Mouse (Mus musculus) CD8-positive naive resting alpha-beta T cell, adult 2 months (primary cell): Measurements from ENCODE around the gene Clstn2.

ENCODE experiments used
- DNase-seq, 2 experiments: peaks; one replicate each; pipeline ENCODE4 v3.0.0; 2022; ENCODE audit warnings: low read depth in 2 of 2, low spot score in 2 of 2

The Clstn2 gene

DNA sequence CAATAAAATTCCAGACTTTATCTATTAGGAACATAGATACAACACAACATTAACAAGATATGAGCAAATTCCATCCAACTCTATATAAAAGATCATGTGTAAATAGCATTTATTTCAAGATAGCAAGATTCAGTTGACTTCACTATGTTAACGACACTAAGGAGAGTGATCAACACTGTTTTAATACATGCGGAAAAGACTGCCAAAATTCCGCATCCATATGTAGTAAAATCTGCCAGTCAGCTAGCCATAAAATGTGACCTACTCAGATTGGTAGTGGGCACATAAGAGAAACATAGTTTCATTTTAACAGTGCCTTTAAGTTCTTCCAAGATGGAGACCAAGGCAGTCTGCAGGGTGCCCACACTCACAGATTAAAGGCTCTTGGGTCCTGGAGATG, 434.0 kb downstream of the Clstn2 start:
- no peak for DNase-seq

DNA sequence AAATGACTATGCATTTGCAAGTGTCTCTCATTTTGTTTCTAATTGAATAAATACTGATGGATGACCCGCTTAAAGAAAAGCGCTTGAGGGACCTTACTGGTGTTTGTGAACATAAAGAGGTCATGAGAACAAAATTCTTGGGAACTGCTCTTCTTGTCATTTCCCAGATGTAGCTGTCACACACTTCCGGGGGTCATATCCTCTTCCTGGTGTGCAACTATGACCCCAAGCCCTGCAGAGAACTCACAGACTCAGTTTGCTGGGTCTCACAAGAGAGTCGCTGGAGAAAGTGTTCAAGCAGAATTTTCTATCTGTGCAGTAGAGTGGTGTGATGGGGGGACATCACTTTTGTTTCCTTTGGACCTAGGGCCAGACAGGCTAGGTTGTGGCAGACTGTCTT, 442.3 kb downstream of the Clstn2 start:
- no peak for DNase-seq

DNA sequence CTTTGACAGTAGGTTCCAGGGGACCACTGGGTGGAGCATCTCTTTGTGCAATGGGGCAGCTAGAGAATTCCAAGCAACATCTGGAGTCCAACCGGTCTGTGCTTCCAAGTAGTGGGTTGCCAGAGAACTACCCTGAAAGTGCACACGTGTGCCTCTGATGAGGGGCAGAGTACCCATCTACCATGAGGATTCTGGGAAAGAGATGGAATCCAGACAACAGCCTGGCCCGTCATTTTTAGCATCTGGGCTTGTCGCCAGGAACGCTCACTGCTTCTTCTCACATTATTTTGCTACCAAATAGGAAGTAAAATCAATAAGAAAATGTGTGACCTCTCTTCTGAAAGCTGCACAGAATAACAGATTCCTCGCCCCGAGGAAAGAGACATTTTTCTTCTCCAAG, 462.1 kb downstream of the Clstn2 start:
- DNase-seq, result no peak

DNA sequence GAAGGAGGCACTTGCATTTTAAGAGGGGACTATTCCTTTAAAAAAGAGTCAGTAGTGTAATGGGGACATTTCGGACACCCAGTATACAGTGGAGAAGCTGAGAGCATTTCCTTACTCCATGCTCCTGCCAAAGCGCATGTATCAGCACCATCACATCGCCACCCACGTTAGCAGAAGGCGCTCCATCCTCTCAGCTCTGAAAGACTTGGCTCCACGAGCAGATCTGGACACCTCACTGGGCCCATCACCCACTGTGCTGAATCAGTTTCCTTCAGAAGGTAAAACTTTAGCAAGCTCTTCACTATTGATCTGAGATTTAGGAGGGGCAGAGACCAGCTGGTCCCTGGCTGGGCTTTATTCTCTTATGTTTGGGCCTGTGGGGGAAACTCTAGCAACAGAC, 469.9 kb downstream of the Clstn2 start:
- no peak for DNase-seq

DNA sequence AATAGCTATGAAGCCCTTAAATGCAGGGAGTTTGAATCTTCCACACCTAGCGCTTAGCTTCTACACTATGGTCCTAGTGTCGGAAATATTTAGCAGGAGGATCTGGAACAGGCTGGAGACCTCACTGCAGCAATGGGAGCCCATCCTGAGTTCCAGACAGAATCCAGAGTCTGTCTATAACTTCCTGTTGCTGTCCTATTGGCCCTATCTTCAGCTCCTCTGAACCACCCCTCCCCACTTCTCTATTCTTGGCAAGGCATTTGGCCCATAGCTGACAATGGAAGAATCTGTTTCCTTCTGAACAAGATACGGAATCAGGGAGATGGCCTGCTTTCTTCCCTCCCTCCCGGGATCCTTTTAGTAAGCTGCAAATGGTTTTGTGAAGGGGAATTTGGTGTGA, 488.6 kb downstream of the Clstn2 start:
- DNase-seq, result no peak

DNA sequence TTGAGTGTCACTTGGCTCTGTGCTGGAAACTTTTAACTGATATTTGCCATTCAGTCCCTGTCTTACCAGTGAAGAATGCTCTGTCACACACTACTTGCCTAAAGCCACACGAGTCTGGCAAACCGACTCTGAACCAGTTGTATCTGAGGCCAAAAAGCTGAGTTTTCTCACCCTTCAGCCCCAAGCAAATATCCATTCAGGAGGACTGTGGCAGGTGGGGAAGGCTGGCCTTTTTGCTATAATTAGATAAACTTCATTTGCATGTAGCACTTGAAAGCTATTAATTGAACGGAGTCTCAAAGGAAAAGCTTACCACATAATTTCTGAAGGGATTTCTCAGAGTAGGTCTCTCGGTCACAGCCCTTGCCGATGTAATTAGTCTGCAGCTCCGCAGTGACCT, 491.6 kb downstream of the Clstn2 start:
- no peak for DNase-seq

DNA sequence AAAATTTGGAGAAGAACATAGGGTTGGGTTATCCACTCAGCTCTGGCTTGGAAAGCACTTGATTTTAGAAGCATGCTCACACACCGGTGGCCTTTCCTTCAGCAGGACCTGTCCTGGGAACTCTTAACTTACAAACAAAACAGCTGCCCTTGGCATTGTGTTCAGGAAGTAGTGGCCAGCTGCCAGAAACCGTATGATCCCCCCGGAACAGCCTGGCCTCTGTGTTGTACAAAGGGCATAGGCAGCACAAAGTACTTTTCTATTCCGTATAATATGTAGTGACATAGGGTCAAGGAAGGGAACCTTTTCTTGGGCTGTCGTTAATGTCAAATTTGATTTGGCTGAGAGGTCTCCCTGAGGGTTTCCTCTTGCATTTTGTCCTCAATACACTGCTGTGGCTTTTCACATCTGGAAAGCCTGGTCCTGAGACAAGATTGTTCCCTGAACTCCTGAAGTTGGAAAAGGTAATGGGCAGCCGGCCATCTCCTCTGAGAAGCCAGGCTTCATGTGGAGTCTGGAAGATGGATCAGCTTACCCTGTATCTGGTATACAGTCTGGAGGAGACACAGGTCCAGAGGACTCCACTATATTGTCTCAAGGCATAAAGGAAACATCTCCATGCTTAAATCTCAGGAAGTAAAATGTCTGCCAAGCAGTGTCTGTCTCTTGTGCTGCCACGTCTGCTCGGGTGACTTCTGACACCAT, 494.8 kb downstream of the Clstn2 start:
- DNase-seq, result no peak

DNA sequence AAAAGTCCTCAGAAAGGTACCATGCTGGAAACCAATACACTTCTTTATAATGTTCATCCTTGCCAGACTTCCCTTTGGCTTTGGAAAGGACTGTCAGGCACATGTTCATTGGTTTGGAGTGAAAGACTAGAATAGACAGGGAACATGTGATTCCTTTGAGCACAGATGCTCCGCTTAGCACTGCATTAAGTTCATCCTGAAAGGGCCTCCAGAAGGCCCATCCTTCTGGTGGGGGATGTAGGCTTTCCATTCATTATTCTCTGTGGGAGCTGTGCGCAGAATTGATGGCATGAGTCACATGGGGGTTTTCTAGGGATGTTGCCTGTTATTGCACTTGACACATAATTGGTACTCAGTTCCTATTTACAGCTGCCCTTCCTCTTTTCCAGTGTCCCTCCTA, 498.8 kb downstream of the Clstn2 start:
- no peak for DNase-seq

- DNase-seq, result no peak
These were observed 499.7 kb downstream of the Clstn2 start for GRCm38 (mm10) chr9:97533306-97533705.

DNA sequence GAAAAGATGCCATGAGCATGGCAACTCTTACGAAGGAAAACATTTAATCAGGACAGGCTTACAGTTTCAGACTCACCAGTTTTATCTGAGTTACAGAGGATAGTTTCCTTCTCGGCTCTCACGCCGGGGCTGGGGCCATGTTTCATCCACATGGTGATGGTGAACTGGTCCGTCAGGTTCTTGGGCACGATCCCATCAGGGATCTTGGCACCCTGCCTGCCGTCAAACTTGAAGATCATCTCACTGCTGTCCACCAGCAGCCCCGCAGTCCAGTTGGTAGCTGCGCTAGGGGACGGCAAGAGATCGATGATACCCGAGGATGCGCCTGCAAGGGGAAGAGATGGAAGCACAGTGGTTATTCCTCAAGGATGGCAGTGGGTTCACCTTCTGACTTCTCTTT, 500.4 kb downstream of the Clstn2 start:
- DNase-seq, result no peak

GRCm38 (mm10) chr9:97527926-97528325, 505.1 kb downstream of the Clstn2 start:
- no peak for DNase-seq

DNA sequence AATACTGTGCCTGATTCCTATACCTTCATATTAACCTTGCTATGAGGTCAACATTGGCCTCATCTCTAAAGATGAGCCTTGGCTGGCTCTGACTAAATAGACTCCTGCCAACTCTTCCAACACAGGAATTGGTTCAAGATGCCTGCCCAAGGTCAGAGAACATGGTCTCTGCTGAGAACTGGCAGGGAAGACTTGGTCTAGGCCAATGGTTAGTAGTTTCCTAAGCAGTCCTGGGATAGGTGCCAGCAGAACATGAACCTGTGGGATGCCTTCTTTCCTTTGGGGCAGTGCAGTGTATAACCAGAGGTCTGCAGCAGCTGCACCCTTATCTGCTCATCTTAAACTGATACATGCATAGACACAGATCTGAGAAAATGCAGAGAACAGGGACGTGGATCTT, 505.7 kb downstream of the Clstn2 start:
- no peak for DNase-seq

DNA sequence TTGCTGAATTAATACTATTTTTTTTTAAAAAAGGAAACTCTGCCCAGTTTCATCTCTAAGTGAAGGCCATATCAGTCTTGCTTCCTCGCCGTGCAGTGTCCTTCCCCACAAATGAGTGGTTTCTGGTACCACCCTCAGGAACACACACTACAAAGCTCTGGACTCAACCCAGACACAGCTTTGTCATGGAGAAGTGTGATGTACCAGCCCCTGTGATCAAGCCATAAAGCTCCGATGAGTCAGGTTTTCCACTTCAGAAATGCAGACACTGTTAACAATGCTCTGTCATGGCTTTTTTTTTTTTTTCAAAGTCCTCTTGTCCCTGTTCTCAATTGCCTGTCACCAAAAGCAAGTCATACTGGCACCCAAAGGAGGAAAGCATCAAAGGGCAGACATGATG, 507.4 kb downstream of the Clstn2 start:
- DNase-seq, result no peak

- no peak for DNase-seq
These were observed 508.1 kb downstream of the Clstn2 start for GRCm38 (mm10) chr9:97524861-97525260.

- no peak for DNase-seq
These were observed 512.2 kb downstream of the Clstn2 start for GRCm38 (mm10) chr9:97520771-97521170.

DNA sequence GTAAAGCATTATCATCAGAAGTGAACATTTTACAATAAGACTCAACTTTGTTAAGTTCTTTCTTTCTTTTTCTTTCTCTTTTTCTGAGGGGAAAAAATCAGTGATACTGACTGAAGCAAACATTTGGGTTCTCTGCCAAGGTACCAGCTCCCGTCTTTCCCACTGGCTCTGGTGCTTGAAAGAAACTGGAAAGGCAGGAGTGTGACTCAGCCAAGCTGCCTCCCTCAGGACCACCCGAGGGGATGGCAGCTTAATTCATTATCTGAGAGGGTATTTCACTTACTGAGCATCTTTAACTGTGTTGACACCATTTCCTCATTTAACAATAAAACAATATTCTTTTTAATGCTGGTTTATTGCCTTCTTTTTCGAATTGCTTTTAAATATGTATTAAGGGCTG, 516.0 kb downstream of the Clstn2 start:
- DNase-seq, result no peak

DNA sequence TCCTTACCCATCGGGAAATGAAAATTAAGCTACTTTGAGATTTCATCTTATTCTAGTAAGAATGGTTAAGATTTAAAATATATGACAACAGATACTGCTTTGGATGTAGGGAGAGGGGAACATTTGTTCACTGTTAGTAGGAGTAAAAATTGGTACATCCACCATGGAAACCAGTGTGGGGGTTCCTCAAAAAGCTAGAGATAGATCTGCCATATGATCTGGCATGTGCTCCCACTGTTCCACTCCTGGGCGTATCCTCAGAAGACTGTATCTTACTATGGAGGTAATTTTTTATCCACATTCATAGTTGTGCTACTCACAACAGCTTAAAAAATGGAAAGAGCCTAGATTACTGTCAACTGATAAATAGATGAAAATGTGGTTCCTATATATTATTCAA, 518.3 kb downstream of the Clstn2 start:
- DNase-seq, result no peak

DNA sequence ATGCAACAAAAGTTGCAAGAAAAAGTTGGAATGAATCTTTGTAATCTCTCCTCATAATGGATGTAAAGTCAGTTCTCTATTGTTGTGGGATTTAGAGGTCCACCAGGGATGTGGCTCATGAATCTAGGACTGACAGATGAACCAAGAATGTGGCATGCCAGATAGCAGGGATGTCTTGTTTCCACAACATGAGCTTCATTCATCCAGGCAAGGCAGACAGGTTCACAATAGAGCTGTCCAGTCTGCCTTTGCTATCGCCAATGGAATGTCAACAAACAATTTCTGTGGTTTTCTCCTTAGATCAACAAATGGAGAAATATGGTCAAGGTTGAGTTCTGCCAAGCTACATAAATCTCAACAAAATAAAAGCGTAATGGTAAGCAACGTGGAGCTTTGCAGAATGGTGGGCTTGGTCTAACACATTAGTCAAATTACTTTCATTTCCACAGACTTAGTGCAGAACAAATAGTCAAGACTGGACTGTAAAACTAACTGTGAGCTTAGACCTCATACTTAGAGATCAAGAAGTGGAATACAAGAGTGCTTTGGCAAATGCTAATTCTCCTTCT, 520.6 kb downstream of the Clstn2 start:
- no peak for DNase-seq

DNA sequence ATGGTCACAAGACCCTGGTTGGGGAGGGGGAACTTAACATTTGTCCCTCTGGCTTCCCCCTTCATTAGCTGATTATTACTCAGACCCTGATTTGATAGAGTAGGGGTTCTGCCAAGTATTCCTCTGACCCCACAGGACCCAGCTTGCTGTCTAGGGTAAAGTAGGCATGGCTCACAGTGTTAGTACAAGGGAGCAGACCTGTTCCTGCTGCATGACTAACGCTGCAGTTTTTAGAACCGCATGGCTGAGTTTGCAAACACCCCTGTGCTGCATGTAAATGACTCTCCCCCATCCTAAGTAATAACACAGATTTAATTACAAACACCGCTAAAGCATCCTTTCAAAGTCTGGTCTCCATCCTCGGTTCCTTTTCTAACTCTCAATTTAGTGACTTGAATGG, 531.6 kb downstream of the Clstn2 start:
- no peak for DNase-seq

DNA sequence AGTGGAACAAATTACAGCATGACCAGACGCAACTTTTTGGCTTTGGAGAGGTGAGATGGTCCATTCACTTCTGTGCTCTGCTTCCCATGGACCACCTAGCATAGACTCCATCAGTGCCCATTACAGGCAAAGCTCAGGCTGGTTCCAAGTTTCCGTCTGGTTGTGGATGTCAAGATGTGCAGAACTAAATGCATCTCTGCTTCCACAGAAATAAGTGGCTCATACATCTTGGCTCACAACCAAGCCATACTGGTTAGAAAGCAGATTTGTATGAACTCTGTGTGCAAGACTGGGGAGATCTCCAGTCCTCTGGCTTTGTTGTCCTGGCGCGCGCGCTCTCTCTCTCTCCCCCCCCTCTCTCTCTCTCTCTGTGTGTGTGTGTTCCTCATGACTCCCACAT, 537.9 kb downstream of the Clstn2 start:
- DNase-seq, result no peak

DNA sequence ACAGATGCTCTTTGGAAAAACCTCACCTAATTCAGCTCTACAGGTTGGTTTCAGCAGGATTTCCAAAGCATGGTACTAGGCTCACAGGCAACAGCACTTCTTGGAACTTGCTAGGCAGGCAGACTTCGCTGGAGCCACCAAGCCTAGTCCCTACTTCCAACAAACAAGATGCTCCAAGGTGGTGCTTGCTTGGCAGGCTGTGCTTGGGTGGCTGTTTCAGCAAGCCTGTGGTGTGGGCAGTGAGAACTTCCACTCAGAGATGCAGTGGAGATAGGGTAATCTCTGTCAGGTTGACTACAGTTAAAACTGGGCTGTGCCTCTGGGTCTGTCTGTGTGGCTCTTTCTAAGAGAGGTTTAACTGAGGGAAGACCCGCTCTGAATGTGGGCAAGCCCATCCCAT, 541.4 kb downstream of the Clstn2 start:
- DNase-seq, result no peak

- no peak for DNase-seq
These were observed 542.3 kb downstream of the Clstn2 start for GRCm38 (mm10) chr9:97490591-97491176.

DNA sequence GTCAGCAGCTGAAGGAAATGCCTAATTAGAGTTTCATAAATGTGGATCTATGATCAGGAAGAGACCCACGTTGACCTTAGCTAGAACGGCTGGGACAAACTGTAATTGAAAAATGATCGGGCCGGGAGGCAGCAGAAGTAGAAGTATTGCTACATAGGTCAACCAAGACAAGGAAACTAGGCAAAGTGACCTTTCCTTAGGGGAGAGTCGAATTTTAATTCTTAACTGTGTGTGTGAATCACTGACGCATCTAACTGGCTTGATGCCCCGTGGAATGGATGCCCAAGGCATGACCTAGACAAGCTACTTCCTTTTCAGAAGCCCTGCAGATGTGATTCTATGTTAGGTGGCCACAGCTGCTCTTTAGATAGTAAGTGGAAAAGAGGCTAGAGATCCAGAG, 546.2 kb downstream of the Clstn2 start:
- DNase-seq, result no peak
